Mouse (Mus musculus) liver, postnatal 0 days (tissue): ENCODE data around the gene Tmem107. TPM values are rescaled to one million over a fixed set of nuclear protein-coding genes. Genes with fewer than 3 reads are reported as not detected.

Source experiments
- ATAC-seq: fragments of 200-750 bp; cut with Nextera tagmentation; 2 replicates; pipeline ENCODE4 v1.8.0; 2017; ENCODE audit warnings: mild to moderate bottlenecking, moderate library complexity
- DNase-seq: peaks from one replicate; pipeline ENCODE4 v3.0.0-alpha.2; 2016
- H3K27ac ChIP-seq: fragments of 300-500 bp; sonication (generic); 2 replicates; pipeline ENCODE4 v1.5.1; 2014; ENCODE audit warnings: antibody characterized with exemption, moderate library complexity, mild to moderate bottlenecking, low read depth
- H3K27me3 ChIP-seq: fragments of 300-500 bp; sonication (generic); 2 replicates; pipeline ENCODE4 v1.6.1; 2014; ENCODE audit warnings: low read length, control low read depth, mixed read lengths; ENCODE audit not compliant: insufficient read depth
- H3K36me3 ChIP-seq: fragments of 300-500 bp; sonication (generic); replicated peaks from 2 replicates; pipeline ENCODE4 v1.6.1; 2014; ENCODE audit warnings: mild to moderate bottlenecking, control low read depth, low read length, moderate library complexity, mixed read lengths; ENCODE audit not compliant: insufficient read depth
- H3K4me1 ChIP-seq: fragments of 300-500 bp; sonication (generic); 2 replicates; pipeline ENCODE4 v1.6.1; 2014; ENCODE audit warnings: antibody characterized with exemption, mild to moderate bottlenecking, control low read depth; ENCODE audit not compliant: insufficient read depth
- H3K4me2 ChIP-seq: fragments of 300-500 bp; sonication (generic); 2 replicates; pipeline ENCODE4 v1.6.1; 2014; ENCODE audit warnings: low read depth, mild to moderate bottlenecking, low read length, moderate library complexity, mixed read lengths
- H3K4me3 ChIP-seq: fragments of 300-500 bp; sonication (generic); 2 replicates; pipeline ENCODE4 v1.5.1; 2014; ENCODE audit warnings: low read depth, low read length
- H3K9ac ChIP-seq: fragments of 300-500 bp; sonication (generic); replicated peaks from 2 replicates; pipeline ENCODE4 v1.6.1; 2014; ENCODE audit warnings: mild to moderate bottlenecking, moderate library complexity
- H3K9me3 ChIP-seq: fragments of 300-500 bp; sonication (generic); 2 replicates; pipeline ENCODE4 v1.6.1; 2016; ENCODE audit warnings: mild to moderate bottlenecking, control low read depth, low read length, mixed read lengths
- CTCF ChIP-seq: sonication (generic); IDR thresholded peaks from 2 replicates; pipeline ENCODE4 v1.5.1; 2016; ENCODE audit warnings: antibody characterized with exemption, low read depth
- EP300 ChIP-seq: IDR thresholded peaks from 2 replicates; pipeline ENCODE4 v1.6.1; 2016; ENCODE audit warnings: antibody characterized with exemption, low read depth, mild to moderate bottlenecking
- WGBS: fragments of 180-500 bp; shearing (Covaris S2); extraction: QIAGEN DNeasy Blood & Tissue Kit; methylation state at CpG from one replicate; pipeline ENCODE4 v1.1.7; 2014; ENCODE audit not compliant: insufficient replicate concordance; 5-methylcytosine and 5-hydroxymethylcytosine counted together
- polyA plus RNA-seq: library from polyadenylated mRNA; unstranded; fragments of >200 nt; fragmentation: Nextera tagmentation; extraction: Ambion mirVana; gene quantifications from 2 replicates; pipeline ENCODE4 v1.2.1, GENCODE M21; 2015

The Tmem107 gene
- polyA plus RNA-seq, 1 experiment from 2014 or later, result 13.0 TPM

DNA sequence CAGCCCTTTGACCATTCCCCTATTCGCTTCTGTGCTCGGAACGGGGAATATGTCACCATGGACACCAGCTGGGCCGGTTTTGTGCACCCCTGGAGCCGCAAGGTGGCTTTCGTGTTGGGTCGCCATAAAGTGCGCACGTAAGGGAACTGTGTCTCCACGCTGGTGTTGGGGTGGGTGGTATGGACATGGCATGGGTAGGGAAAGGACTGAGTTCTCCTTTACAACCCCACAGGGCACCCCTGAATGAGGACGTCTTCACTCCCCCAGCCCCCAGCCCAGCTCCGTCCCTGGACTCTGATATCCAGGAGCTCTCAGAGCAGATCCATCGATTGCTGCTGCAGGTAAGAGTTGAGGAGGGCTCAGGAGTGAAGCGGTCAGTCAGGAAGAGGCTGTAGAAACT is 32.5 kb downstream of the Tmem107 start:
- Histone ChIP-seq H3K36me3 (peaks cover 80% of the 10 kb centered on the region), H3K9ac (no peak overlapping the region)
- 94% methylated on average over 14 of the region's 14 CpGs for WGBS

GRCm38 (mm10) chr11:69103531-69104435 is 33.2 kb downstream of the Tmem107 start:
- 90% methylated on average over 15 of the region's 15 CpGs for WGBS
- H3K4me3 ChIP-seq, result no peak overlapping the region
- ATAC-seq (no peak), DNase-seq (peak; percentile 13)
- H3K4me1 ChIP-seq, result peaks cover 18% of the 10 kb centered on the region
- H3K4me2 ChIP-seq, result no peak overlapping the region
- H3K9me3 ChIP-seq, result no peaks in the 10 kb centered on the region
- no peak overlapping the region for H3K9ac ChIP-seq
- TF ChIP-seq EP300 (no peak), CTCF (no peak)
- H3K27me3 ChIP-seq, result no peaks in the 10 kb centered on the region
- H3K36me3 ChIP-seq, result peaks cover 86% of the 10 kb centered on the region
- no peak overlapping the region for H3K27ac ChIP-seq

More for the DNA sequence above, 32.5 kb downstream of the Tmem107 start:
- ATAC-seq (no peak), DNase-seq (peak; percentile 12)
- Histone ChIP-seq H3K27me3 (no peaks in the 10 kb centered on the region), H3K27ac (no peak overlapping the region), H3K4me3 (no peak overlapping the region), H3K4me2 (no peak overlapping the region), H3K4me1 (peaks cover 23% of the 10 kb centered on the region), H3K9me3 (no peaks in the 10 kb centered on the region)
- TF ChIP-seq CTCF (no peak), EP300 (no peak)

GRCm38 (mm10) chr11:69104487-69104886 is 33.9 kb downstream of the Tmem107 start:
- Histone ChIP-seq H3K9ac (no peak overlapping the region), H3K27ac (no peak overlapping the region), H3K27me3 (no peaks in the 10 kb centered on the region), H3K4me2 (no peak overlapping the region), H3K9me3 (no peaks in the 10 kb centered on the region), H3K4me3 (no peak overlapping the region), H3K4me1 (peaks cover 15% of the 10 kb centered on the region), H3K36me3 (peaks cover 94% of the 10 kb centered on the region)
- DNase-seq, result peak; percentile 10
- ATAC-seq, result no peak
- WGBS, result 96% methylated on average over 14 of the region's 14 CpGs
- TF ChIP-seq EP300, result no peak
- TF ChIP-seq CTCF, result no peak

- no peak overlapping the region for H3K4me3 ChIP-seq
- no peaks in the 10 kb centered on the region for H3K9me3 ChIP-seq
- no peak overlapping the region for H3K4me2 ChIP-seq
- peaks cover 95% of the 10 kb centered on the region for H3K36me3 ChIP-seq
- WGBS, result 81% methylated on average over 6 of the region's 6 CpGs
- DNase-seq (peak; percentile 11), ATAC-seq (no peak)
- no peak for TF ChIP-seq EP300
- TF ChIP-seq CTCF, result no peak
- no peak overlapping the region for H3K9ac ChIP-seq
- no peaks in the 10 kb centered on the region for H3K27me3 ChIP-seq
- no peak overlapping the region for H3K27ac ChIP-seq
- H3K4me1 ChIP-seq, result peaks cover 7% of the 10 kb centered on the region
Measured at GRCm38 (mm10) chr11:69105227-69105626, 34.6 kb downstream of the Tmem107 start.

GRCm38 (mm10) chr11:69105796-69106195 is 35.2 kb downstream of the Tmem107 start:
- no peak overlapping the region for H3K27ac ChIP-seq
- no peak overlapping the region for H3K9ac ChIP-seq
- H3K9me3 ChIP-seq, result no peaks in the 10 kb centered on the region
- H3K4me1 ChIP-seq, result 0 out of 2 replicates have a peak, but pooled peaks cover 3% of the 10 kb centered on the region
- DNase-seq (peak; percentile 13), ATAC-seq (no peak)
- H3K4me2 ChIP-seq, result no peak overlapping the region
- TF ChIP-seq EP300 (no peak), CTCF (no peak)
- no peaks in the 10 kb centered on the region for H3K27me3 ChIP-seq
- 75% methylated on average over 2 of the region's 2 CpGs for WGBS
- no peak overlapping the region for H3K4me3 ChIP-seq
- peaks cover 89% of the 10 kb centered on the region for H3K36me3 ChIP-seq

- peak; percentile 15 for DNase-seq
- TF ChIP-seq EP300 (no peak), CTCF (no peak)
- Histone ChIP-seq H3K4me3 (no peak overlapping the region), H3K4me1 (peaks cover 6% of the 10 kb centered on the region; the same call in 1 of the 2 replicates), H3K4me2 (no peak overlapping the region), H3K27ac (no peak overlapping the region), H3K27me3 (no peaks in the 10 kb centered on the region), H3K36me3 (peaks cover 84% of the 10 kb centered on the region), H3K9ac (no peak overlapping the region), H3K9me3 (no peaks in the 10 kb centered on the region)
- ATAC-seq, result no peak
- WGBS, result 87% methylated on average over 11 of the region's 11 CpGs
Measured at GRCm38 (mm10) chr11:69106299-69106698, 35.7 kb downstream of the Tmem107 start.
